Mouse (Mus musculus) stomach, adult 2 months (tissue): ENCODE data around the gene Ufsp1. TPM values are rescaled to one million over a fixed set of nuclear protein-coding genes. Genes with fewer than 3 reads are reported as not detected.

ENCODE experiments used
- polyA plus RNA-seq: library from polyadenylated mRNA; depleted of rRNA; stranded (reverse); fragments of >200 nt; gene quantifications from 2 replicates; pipeline ENCODE4 v1.2.3, GENCODE M21; 2012; rRNA removed

Gene Ufsp1
- 12.6 and 15.1 TPM in 2 replicates for polyA plus RNA-seq

GRCm38 (mm10) chr5:137293839-137294743, at the start of gene Ufsp1:
TSS of gene Ufsp1 (plus strand) at chr5:137294629.

GRCm38 (mm10) chr5:137287032-137287952, 7.1 kb upstream of the Ufsp1 start, which contains the start of gene Ache:
TSS of gene Ache (plus strand) at chr5:137287519.

GRCm38 (mm10) chr5:137307071-137307912, 12.9 kb downstream of the Ufsp1 start, which contains the start of gene Srrt:
TSS of gene Srrt (minus strand) at chr5:137307674.

DNA sequence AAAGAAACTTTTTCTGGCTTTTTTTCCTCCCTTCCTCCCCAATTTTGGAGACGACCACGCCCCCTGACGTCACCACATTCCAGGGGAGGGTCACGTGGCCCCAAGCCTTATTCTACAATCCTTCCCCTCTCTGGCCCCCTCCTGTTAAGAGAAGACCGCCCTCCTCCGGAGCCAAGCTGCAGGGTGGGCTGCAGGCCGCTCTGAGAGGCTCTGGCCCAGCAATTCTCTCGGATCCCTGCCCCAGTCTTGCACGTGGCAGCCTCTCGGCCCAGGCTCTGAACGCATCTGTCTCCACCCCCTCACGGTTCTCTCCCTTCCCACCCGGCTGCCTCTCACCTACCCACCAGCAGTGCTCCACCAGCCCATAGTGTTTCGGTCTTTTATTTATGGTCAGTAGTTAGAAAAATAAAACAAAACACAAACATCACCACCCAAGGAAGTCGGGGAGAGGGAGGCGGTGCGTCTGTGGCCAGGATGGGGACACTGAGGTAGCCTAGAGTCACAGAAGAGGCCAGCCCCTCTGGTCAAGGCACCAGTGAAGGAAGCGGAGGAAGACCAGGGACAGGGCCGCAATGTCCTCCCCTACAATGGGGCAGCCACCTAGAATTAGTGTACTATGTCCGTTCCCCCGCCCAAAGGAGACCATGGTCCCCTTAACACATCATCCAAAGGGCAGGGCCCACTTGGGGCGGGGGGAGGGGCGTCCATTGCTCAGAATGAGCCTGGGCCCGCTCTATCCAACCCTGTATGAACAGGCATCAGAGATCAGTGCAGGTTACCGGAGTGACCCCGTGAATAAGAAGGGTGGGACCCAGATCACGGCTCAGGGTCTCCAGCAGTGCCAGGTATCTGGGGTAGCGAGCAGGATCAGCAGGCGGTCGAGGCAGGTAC, 20.0 kb downstream of the Ufsp1 start, which contains the start of gene Trip6:
Gene Trip6, minus strand, starts transcription at position 212 of the 891 bp plus-strand sequence.

GRCm38 (mm10) chr5:137333512-137334174, 39.2 kb downstream of the Ufsp1 start, which contains the start of gene Slc12a9:
TSS of gene Slc12a9 (minus strand) at chr5:137333597.

Other genes with a start within 250 kb of the Ufsp1 start
- 39.9 and 51.1 TPM in 2 replicates for gene Ap1s1, start 248.5 kb upstream of the Ufsp1 start, polyA plus RNA-seq
- gene Serpine1, start 222.4 kb upstream of the Ufsp1 start, polyA plus RNA-seq = 0.74 and 2.6 TPM in 2 replicates
- gene Trim56, start 178.4 kb upstream of the Ufsp1 start, polyA plus RNA-seq = 3.1 and 4.6 TPM in 2 replicates
- gene Muc3, start 145.3 kb upstream of the Ufsp1 start, polyA plus RNA-seq = 0.08 and 0.14 TPM in 2 replicates
- gene Muc3a, start 82.2 kb upstream of the Ufsp1 start, polyA plus RNA-seq = 0.66 and 1.4 TPM in 2 replicates
- gene Ache, start 7.1 kb upstream of the Ufsp1 start, polyA plus RNA-seq = 4.7 and 6.0 TPM in 2 replicates
- 78.2 and 78.7 TPM in 2 replicates for gene Srrt, start 13.0 kb downstream of the Ufsp1 start, polyA plus RNA-seq
- gene Trip6, start 19.8 kb downstream of the Ufsp1 start, polyA plus RNA-seq = 25.8 and 29.0 TPM in 2 replicates
- 11.6 and 13.8 TPM in 2 replicates for gene Slc12a9, start 39.0 kb downstream of the Ufsp1 start, polyA plus RNA-seq
- gene Ephb4, start 55.5 kb downstream of the Ufsp1 start, polyA plus RNA-seq = 10.5 and 12.4 TPM in 2 replicates
- 0.40 and 0.66 TPM in 2 replicates for gene Zan, start 182.4 kb downstream of the Ufsp1 start, polyA plus RNA-seq
- 24.5 and 34.1 TPM in 2 replicates for gene Pop7, start 207.9 kb downstream of the Ufsp1 start, polyA plus RNA-seq
- gene Gigyf1, start 223.9 kb downstream of the Ufsp1 start, polyA plus RNA-seq = 9.9 and 13.0 TPM in 2 replicates
- not detected in 2 replicates for gene Epo, start 238.6 kb downstream of the Ufsp1 start, polyA plus RNA-seq
- 621 and 843 TPM in 2 replicates for gene Gnb2, start 238.9 kb downstream of the Ufsp1 start, polyA plus RNA-seq